Mouse (Mus musculus) liver, postnatal 0 days (tissue): ENCODE data around the gene Six3. TPM values are rescaled to one million over a fixed set of nuclear protein-coding genes. Genes with fewer than 3 reads are reported as not detected.

Source experiments
- ATAC-seq: fragments of 200-750 bp; cut with Nextera tagmentation; 2 replicates; pipeline ENCODE4 v1.8.0; 2017; ENCODE audit warnings: mild to moderate bottlenecking, moderate library complexity
- DNase-seq: peaks from one replicate; pipeline ENCODE4 v3.0.0-alpha.2; 2016
- H3K27ac ChIP-seq: fragments of 300-500 bp; sonication (generic); 2 replicates; pipeline ENCODE4 v1.5.1; 2014; ENCODE audit warnings: antibody characterized with exemption, moderate library complexity, mild to moderate bottlenecking, low read depth
- H3K27me3 ChIP-seq: fragments of 300-500 bp; sonication (generic); 2 replicates; pipeline ENCODE4 v1.6.1; 2014; ENCODE audit warnings: low read length, control low read depth, mixed read lengths; ENCODE audit not compliant: insufficient read depth
- H3K36me3 ChIP-seq: fragments of 300-500 bp; sonication (generic); replicated peaks from 2 replicates; pipeline ENCODE4 v1.6.1; 2014; ENCODE audit warnings: mild to moderate bottlenecking, control low read depth, low read length, moderate library complexity, mixed read lengths; ENCODE audit not compliant: insufficient read depth
- H3K4me1 ChIP-seq: fragments of 300-500 bp; sonication (generic); 2 replicates; pipeline ENCODE4 v1.6.1; 2014; ENCODE audit warnings: antibody characterized with exemption, mild to moderate bottlenecking, control low read depth; ENCODE audit not compliant: insufficient read depth
- H3K4me2 ChIP-seq: fragments of 300-500 bp; sonication (generic); 2 replicates; pipeline ENCODE4 v1.6.1; 2014; ENCODE audit warnings: low read depth, mild to moderate bottlenecking, low read length, moderate library complexity, mixed read lengths
- H3K4me3 ChIP-seq: fragments of 300-500 bp; sonication (generic); 2 replicates; pipeline ENCODE4 v1.5.1; 2014; ENCODE audit warnings: low read depth, low read length
- H3K9ac ChIP-seq: fragments of 300-500 bp; sonication (generic); replicated peaks from 2 replicates; pipeline ENCODE4 v1.6.1; 2014; ENCODE audit warnings: mild to moderate bottlenecking, moderate library complexity
- H3K9me3 ChIP-seq: fragments of 300-500 bp; sonication (generic); 2 replicates; pipeline ENCODE4 v1.6.1; 2016; ENCODE audit warnings: mild to moderate bottlenecking, control low read depth, low read length, mixed read lengths
- CTCF ChIP-seq: sonication (generic); IDR thresholded peaks from 2 replicates; pipeline ENCODE4 v1.5.1; 2016; ENCODE audit warnings: antibody characterized with exemption, low read depth
- EP300 ChIP-seq: IDR thresholded peaks from 2 replicates; pipeline ENCODE4 v1.6.1; 2016; ENCODE audit warnings: antibody characterized with exemption, low read depth, mild to moderate bottlenecking
- WGBS: fragments of 180-500 bp; shearing (Covaris S2); extraction: QIAGEN DNeasy Blood & Tissue Kit; methylation state at CpG from one replicate; pipeline ENCODE4 v1.1.7; 2014; ENCODE audit not compliant: insufficient replicate concordance; 5-methylcytosine and 5-hydroxymethylcytosine counted together
- polyA plus RNA-seq: library from polyadenylated mRNA; unstranded; fragments of >200 nt; fragmentation: Nextera tagmentation; extraction: Ambion mirVana; gene quantifications from 2 replicates; pipeline ENCODE4 v1.2.1, GENCODE M21; 2015

Gene Six3
- polyA plus RNA-seq, 1 experiment from 2014 or later: not detected

GRCm38 (mm10) chr17:85606463-85606862 is 6.9 kb upstream of the Six3 start:
- H3K9me3 ChIP-seq: no peaks in the 10 kb centered on the region
- no peaks in the 10 kb centered on the region for H3K4me1 ChIP-seq
- H3K9ac ChIP-seq: no peak overlapping the region
- ATAC-seq (no peak), DNase-seq (no peak)
- no peak for TF ChIP-seq EP300
- TF ChIP-seq CTCF: no peak
- H3K36me3 ChIP-seq: no peaks in the 10 kb centered on the region
- no peak overlapping the region for H3K27ac ChIP-seq
- H3K4me2 ChIP-seq: no peak overlapping the region
- WGBS: 10% methylated on average over 3 of the region's 3 CpGs
- H3K4me3 ChIP-seq: no peak overlapping the region
- peaks cover 74% of the 10 kb centered on the region for H3K27me3 ChIP-seq

GRCm38 (mm10) chr17:85607556-85608365 is 5.6 kb upstream of the Six3 start:
- H3K36me3 ChIP-seq: no peaks in the 10 kb centered on the region
- H3K27me3 ChIP-seq: peaks cover 80% of the 10 kb centered on the region
- no peak overlapping the region for H3K27ac ChIP-seq
- TF ChIP-seq EP300 (no peak), CTCF (no peak)
- no peak overlapping the region for H3K9ac ChIP-seq
- 3% methylated on average over 40 of the region's 41 CpGs for WGBS
- no peak overlapping the region for H3K4me2 ChIP-seq
- no peak for DNase-seq
- H3K9me3 ChIP-seq: no peaks in the 10 kb centered on the region
- H3K4me1 ChIP-seq: no peaks in the 10 kb centered on the region
- H3K4me3 ChIP-seq: no peak overlapping the region
- no peak for ATAC-seq

GRCm38 (mm10) chr17:85608366-85609093 is 4.9 kb upstream of the Six3 start:
- Histone ChIP-seq H3K36me3 (no peaks in the 10 kb centered on the region), H3K27ac (no peak overlapping the region), H3K9ac (no peak overlapping the region), H3K4me3 (no peak overlapping the region), H3K4me1 (no peaks in the 10 kb centered on the region), H3K9me3 (no peaks in the 10 kb centered on the region), H3K27me3 (peaks cover 85% of the 10 kb centered on the region), H3K4me2 (no peak overlapping the region)
- TF ChIP-seq CTCF: no peak
- no peak for TF ChIP-seq EP300
- ATAC-seq: no peak
- 1% methylated on average over 42 of the region's 42 CpGs for WGBS
- no peak for DNase-seq

- Histone ChIP-seq H3K4me2 (no peak overlapping the region), H3K4me3 (no peak overlapping the region), H3K9me3 (no peaks in the 10 kb centered on the region), H3K4me1 (no peaks in the 10 kb centered on the region), H3K36me3 (no peaks in the 10 kb centered on the region), H3K27me3 (peaks cover 90% of the 10 kb centered on the region), H3K9ac (no peak overlapping the region), H3K27ac (no peak overlapping the region)
- 2% methylated on average over 13 of the region's 13 CpGs for WGBS
- no peak for TF ChIP-seq CTCF
- TF ChIP-seq EP300: no peak
- DNase-seq: no peak
- ATAC-seq: no peak
Measured at GRCm38 (mm10) chr17:85609094-85609425, 4.3 kb upstream of the Six3 start.

GRCm38 (mm10) chr17:85609621-85610392 is 3.6 kb upstream of the Six3 start:
- H3K4me2 ChIP-seq: no peak overlapping the region
- no peak overlapping the region for H3K9ac ChIP-seq
- WGBS: 6% methylated on average over 13 of the region's 13 CpGs
- DNase-seq (no peak), ATAC-seq (no peak)
- H3K4me3 ChIP-seq: no peak overlapping the region
- TF ChIP-seq CTCF (no peak), EP300 (no peak)
- no peaks in the 10 kb centered on the region for H3K9me3 ChIP-seq
- H3K4me1 ChIP-seq: no peaks in the 10 kb centered on the region
- H3K27ac ChIP-seq: no peak overlapping the region
- H3K27me3 ChIP-seq: peaks cover 91% of the 10 kb centered on the region
- no peaks in the 10 kb centered on the region for H3K36me3 ChIP-seq

GRCm38 (mm10) chr17:85610393-85611115 is 2.9 kb upstream of the Six3 start:
- no peaks in the 10 kb centered on the region for H3K4me1 ChIP-seq
- H3K4me3 ChIP-seq: no peak overlapping the region
- peaks cover 91% of the 10 kb centered on the region for H3K27me3 ChIP-seq
- ATAC-seq (no peak), DNase-seq (no peak)
- 6% methylated on average over 11 of the region's 11 CpGs for WGBS
- no peak overlapping the region for H3K4me2 ChIP-seq
- H3K9me3 ChIP-seq: no peaks in the 10 kb centered on the region
- no peak overlapping the region for H3K9ac ChIP-seq
- TF ChIP-seq CTCF (no peak), EP300 (no peak)
- H3K36me3 ChIP-seq: no peaks in the 10 kb centered on the region
- H3K27ac ChIP-seq: no peak overlapping the region
